Comparison of ENCODE assay signal across 12 mouse cellular contexts in genomic region chr6:112879154-112879553, GRCm38 (mm10).
A peak's percentile ranks its signal among the peaks of the same experiment; 100 is the strongest.
DNase-seq lines count a peak whose midpoint lies in the region; ATAC-seq lines count a peak whose summit lies in the region.
"Had no signal": no experiment of that assay in that cellular context is flagged by ENCODE, and none has a peak within 500 bp of the region (broad histone marks: within the 10 kb centered on the region; RNA-seq: fewer than 3 reads in every experiment).

No protein-coding gene starts in this region.

- peaks cover 41% of the 10 kb centered on the region for H3K4me1 ChIP-seq in hindbrain, embryonic 14.5 days (replicated peaks; ENCODE audit: control insufficient read depth, insufficient read depth, low read length)

- H3K27ac ChIP-seq in hindbrain, embryonic 14.5 days: peak overlapping the region; percentile 85
- H3K27ac ChIP-seq: stomach, postnatal 0 days had no signal

- peak; percentile 43 for DNase-seq in adrenal gland, postnatal 10 days
- DNase-seq in adrenal gland, postnatal 4 days (ENCODE audit: low spot score in 2 of 2): no peak
- peak; percentile 42 for DNase-seq in ovary, postnatal 36 days (ENCODE audit: low spot score)
- no peak for DNase-seq in ovary, postnatal 14 days (ENCODE audit: low spot score)
- no peak for DNase-seq in hindbrain, embryonic 14.5 days (ENCODE audit: low spot score)
- peak; percentile 65 for DNase-seq in right cerebral cortex, postnatal 14 days
- no peak for DNase-seq in lung, postnatal 25 days (ENCODE audit: low spot score)
- no peak for DNase-seq in T-cell, adult 2 months (ENCODE audit: low spot score)
- DNase-seq: lung, postnatal 14 days had no signal

- 72% methylated on average over 5 of the region's 5 CpGs for WGBS in hindbrain, embryonic 14.5 days

- no peak overlapping the region for H3K9ac ChIP-seq in hindbrain, embryonic 14.5 days

- no peak for ATAC-seq in hindbrain, embryonic 14.5 days (ENCODE audit: low FRiP score)
- ATAC-seq: inflammation-experienced regulatory T-cells, adult 6 months; Patski had no signal

- no peak overlapping the region for H3K4me2 ChIP-seq in hindbrain, embryonic 14.5 days (replicated peaks)

- no peaks in the 10 kb centered on the region for H3K9me3 ChIP-seq in hindbrain, embryonic 14.5 days (ENCODE audit: control insufficient read depth, low read length)

- no peaks in the 10 kb centered on the region for H3K27me3 ChIP-seq in hindbrain, embryonic 14.5 days (ENCODE audit: control insufficient read depth, insufficient read depth, low read length)
- H3K27me3 ChIP-seq: Patski had no signal

- no peak overlapping the region for H3K4me3 ChIP-seq in hindbrain, embryonic 14.5 days (replicated peaks; ENCODE audit: low read length)

- no peaks in the 10 kb centered on the region for H3K36me3 ChIP-seq in hindbrain, embryonic 14.5 days (replicated peaks; ENCODE audit: control insufficient read depth, insufficient read depth)

Comparison
In these comparisons a context has a peak if more than half of its experiments do, and no peak if none do; other contexts are left out.
1. DNase-seq: peak in adrenal gland, postnatal 10 days (single experiment), ovary, postnatal 36 days (single experiment) and right cerebral cortex, postnatal 14 days (single experiment); none in adrenal gland, postnatal 4 days (0 of 2), ovary, postnatal 14 days (single experiment), hindbrain, embryonic 14.5 days (single experiment), lung, postnatal 25 days (single experiment) and T-cell, adult 2 months (single experiment).